Mouse (Mus musculus) adrenal gland, postnatal 4 days (tissue): ENCODE data around the gene Thbs4. TPM values are rescaled to one million over a fixed set of nuclear protein-coding genes. Genes with fewer than 3 reads are reported as not detected.
A peak's percentile ranks its signal among the peaks of the same experiment; 100 is the strongest.

Source experiments
- DNase-seq, 2 experiments: peaks; one replicate each; pipeline ENCODE4 v3.0.0; 2021 to 2022; ENCODE audit warnings: low spot score in 2 of 2, mixed read lengths in 2 of 2
- total RNA-seq, 2 experiments: library from RNA; stranded (reverse); gene quantifications; 2 replicates each; pipeline ENCODE4 v1.2.3; 2021

Gene Thbs4
- total RNA-seq, 2 experiments from 2014 or later, result 6.4 to 13.0 TPM

DNA sequence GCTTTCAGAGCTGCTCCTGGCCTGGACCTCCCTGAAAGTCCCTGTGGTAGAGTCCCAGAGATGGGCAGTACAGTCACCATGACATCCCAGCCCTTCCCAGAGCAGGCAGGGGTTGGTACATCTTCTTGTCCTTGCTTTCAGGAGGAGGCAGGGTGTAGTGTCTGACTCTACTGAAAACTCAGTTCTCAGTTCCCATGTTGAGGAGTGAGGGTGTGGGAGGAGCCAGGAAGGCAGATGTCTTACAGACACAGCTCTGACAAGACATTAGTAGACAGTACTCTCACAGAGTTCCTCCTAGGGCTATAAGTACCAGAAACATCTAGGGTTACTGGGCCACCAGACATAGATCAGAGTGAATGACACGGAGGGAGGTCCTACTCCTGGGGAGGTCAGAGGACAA is 32.3 kb downstream of the Thbs4 start:
- no peak for DNase-seq

DNA sequence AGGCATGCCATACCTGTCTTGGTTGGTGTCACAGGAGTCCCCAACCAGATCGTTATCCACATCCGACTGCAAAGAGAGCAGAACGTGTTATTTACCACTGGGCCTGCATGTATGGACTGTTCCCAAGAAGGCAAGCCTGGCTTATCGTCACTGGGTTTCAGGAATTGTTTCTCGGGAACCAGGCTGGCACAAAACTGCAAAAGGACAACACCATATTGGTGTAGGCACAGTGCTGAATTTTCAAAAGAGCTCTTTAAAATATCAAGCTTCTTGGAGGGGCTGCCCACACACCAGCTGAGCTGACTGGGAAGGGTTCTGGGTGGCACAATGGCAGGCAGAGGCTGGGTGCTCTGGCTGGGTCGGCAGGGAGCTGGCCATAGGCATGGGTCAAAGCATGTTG is 34.1 kb downstream of the Thbs4 start:
- no peak for DNase-seq

DNA sequence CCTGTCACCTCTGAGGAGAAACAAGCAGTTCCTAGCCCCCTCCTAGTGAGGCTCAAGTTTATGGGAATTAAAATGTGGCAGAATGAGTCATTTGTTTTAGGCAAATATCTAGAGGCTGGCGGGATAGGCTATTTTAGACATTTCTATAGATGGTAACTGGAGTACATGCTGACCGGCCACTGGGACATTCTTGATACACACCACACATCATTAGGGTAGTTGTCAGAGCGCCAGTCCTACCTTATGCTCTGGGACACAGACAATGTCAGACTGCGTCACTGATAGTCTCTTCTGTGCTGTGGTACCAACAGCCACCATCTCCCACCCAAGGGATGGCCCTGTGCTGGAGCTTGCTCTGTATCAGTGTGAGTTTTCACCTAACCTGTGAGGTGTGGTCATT is 35.5 kb downstream of the Thbs4 start:
- no peak for DNase-seq

DNA sequence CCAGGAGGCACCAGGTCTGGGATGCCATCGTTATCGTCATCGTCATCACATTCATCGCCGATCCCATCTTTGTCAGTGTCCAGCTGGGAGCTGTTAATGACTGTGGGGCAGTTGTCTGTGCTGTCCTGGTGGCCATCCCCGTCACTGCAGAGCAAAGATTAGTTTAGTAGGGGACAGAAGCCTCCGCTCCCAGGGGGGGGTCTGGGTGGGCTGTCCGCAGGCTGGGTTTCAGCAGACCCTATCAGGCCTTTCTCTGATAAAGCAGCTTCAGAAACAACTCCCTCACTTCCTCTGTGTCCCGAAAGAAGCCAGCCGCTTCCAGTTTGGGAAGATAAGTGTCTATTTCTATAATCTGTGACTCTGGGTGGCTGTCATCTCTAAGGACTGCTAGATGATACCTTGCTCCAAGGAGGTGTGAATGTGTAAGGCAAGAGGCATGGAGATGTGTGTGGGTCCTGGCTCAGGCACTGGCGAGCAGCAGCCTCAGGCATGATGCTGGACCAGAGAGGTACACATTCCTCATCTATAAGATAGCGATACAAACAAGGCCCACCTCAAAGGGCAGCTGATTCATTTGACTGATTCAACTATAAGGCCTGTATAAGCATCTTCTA is 36.5 kb downstream of the Thbs4 start:
- DNase-seq, result no peak

DNA sequence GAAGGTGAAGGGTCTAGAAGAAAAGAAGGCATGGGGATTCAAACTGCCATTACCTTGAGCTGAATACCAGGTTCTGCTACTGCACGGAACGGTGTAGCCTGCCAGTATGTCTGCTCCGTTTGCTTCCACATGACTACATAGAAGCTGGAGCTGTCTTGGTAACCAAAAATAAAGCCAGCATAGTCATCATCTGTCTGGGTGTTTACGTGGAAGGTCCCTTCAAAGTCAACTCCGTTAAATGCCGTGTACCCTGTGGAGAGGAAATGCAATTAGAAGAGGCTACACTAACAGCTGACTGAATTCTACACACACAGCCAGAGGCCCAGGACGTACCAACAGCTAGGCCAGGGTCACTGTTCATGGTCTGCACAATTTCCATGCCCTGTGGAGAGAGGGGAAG is 39.6 kb downstream of the Thbs4 start:
- DNase-seq, result no peak

DNA sequence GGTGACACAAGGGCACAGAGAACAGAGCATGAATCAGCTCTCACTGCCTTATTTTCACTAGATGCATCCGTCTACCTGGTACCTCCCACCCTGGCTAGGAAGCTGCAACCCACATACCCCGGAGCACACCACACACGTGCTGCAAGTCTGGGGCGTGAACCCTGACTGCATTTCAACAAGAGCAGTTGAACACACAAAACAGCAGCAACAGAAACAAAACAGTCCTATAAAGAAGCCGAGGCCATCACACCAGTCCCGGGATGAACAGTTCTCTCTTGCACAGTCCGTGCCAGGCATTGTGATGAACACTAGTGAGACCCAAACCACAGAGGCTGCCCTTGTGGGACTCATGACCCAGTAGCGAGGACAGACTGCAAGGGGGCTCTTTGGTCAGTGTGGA is 40.9 kb downstream of the Thbs4 start:
- DNase-seq, result no peak

DNA sequence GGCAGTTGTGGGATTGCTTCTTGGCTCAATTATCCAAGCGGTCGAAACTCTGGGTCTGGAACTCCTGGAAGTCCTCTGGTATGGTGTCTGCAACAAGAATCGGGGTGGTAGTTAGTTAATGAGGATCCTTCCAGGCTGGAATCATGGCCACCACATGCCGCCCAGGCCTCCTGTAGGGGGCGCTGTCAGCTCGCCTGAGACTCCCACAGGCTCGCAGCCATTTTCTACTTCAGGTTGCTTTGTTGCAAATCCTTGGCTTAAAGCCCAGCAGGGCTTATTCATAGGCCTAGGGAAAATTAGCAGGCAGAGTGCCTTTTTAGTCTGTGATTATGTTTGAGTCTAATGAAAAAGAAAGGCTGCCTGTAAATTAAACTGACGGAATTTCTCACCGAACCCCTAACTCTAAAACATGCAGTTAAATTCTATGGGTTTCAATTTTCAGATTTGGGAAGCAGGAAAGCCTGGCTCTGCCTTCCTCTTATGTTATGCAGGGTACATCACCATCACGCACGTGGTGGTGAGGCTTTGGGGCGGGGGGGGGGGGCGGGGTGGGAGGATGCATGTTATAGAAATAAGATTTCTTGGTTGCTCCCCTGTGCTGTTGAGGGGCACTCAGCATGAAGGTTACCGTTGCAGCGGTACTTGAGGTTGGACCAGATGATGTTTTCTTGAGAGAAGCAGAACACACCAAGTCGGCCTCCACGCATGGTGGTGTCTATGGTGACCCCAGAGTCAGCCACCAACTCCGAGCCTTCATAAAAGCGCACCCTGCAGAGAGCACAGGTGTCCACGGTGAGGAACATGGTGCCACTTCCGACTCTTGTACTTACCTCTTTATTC is 42.7 kb downstream of the Thbs4 start:
- DNase-seq, result peak; percentile 71 to 74

DNA sequence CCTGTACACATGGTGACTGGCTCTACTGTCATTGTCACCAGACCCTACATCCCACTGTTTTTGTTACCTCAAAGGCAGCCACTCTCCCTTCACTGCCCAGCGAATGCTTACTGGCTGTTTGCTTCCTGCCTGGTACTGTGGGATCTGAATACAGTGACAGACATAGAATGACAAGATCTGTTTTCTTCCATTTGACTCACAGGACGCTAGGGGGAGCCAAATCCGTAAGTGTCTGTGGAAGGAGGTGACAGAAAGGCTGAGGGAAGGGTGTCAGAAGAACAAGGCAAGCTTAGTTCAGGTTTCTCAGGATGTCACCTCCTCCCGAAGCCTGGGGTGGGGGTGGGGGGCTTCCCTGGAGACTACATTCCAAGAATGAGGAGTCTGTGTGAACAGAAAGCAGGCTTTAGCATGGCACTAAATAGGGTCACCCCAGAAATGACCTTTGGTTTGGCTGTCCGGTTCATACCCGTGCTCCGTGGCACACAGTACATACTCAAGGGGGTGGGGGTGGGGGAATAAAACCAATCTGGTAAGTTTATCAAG is 43.6 kb downstream of the Thbs4 start:
- peak in 1 of 2 experiments; percentile 60 for DNase-seq

DNA sequence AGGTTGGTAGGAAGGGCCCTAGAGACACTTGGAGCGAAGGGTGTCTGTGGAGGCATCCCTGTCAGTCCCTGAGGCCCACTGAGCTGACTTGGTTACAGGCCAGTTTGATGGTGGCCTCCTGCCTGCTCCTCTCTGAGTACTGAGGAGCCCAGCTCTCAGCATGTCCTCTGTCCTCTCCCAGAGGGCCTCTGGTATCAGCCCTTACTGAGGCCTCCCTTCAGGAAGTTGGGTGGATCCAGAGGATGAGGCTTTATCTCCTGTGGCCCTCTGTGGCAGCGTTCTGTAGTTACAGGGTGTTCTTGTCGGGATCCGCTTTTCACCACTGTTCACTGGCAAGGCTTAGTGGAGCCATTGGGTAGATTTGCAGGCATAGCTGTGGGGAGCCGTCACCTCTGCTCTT is 51.3 kb downstream of the Thbs4 start:
- DNase-seq, result no peak

DNA sequence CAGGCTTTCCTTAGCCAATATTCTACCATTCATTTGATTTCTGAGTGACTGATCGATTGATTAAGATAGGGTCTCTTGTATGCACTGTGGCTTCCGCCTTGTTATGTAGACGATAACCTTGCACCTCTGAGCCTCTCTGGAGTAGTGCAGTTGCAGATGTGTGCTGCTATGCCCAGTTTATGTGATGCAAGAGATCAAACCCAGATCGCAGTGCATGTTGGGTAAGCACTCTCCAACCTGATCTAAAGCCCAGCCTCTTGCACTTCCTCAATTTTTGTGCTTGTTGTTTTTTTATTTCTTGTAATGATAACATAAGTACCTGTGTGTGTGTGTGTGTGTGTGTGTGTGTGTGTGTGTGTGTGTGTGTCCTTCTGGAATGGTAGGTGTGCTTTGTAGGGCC is 51.7 kb downstream of the Thbs4 start:
- DNase-seq, result no peak

DNA sequence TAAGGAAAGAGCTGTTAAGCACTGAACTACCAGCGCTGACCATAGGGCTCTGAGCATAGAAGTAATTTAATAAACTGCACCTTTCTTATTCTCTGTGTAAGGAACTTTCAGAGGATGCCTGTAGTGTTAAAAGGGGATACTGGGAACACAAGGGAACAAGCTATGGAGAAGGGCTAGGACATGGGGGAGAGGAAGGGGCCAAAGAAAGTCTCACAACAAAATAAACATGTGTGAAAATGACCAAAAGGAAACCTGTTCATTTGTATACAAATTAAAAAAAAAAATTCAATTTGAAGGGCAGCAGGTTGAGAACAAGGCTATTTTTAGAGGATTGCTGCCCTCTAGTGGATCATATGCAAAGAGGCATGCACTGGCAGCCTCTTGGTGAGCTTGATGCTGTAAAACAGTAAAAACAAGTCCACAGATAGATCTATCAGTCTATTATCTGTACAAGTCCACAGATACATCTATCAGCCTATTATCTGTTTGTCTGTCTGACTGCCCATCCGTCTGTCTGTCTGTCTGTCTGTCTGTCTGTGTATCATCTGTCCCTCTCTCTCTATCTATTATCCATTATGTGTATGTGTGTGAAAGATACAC is 53.8 kb downstream of the Thbs4 start:
- DNase-seq, result no peak

DNA sequence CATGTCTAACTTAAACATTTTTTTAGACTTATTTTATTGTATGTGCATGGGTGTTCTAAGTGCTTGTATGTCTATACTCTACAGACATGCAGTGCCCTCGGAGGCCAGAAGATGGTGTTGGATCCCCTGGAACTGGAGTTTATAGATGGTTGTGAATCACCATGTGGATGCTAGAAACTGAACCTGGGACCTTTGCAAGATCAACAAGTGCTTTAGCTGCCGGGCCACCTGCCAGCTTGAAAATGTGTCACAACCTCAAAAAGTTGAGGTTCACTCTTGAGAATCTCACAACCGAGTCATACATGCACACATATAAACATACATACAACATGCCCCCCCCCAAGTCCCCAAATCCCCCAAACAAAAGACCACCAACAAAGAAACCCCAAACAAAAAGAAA is 54.8 kb downstream of the Thbs4 start:
- DNase-seq, result no peak

DNA sequence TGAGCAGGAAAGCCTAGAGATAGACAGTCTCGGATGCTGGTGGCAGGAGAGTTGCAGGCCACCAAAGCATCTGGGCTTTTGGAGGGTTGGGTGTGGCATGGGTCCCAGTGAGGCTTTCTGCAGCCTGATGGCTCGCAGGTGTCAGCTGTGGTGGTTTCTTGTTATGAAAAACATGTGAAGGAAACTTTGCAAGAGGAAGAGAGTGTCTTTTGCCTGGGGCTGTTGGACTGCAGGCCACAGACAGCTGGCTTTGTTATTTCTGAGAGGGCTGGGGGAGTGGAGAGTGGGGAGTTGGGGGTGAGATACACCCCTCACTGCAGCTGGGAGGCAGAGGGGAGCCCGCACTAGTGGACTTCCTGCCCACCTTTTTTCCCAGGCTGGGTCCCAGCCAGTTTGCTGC is 55.8 kb downstream of the Thbs4 start:
- DNase-seq, result no peak

DNA sequence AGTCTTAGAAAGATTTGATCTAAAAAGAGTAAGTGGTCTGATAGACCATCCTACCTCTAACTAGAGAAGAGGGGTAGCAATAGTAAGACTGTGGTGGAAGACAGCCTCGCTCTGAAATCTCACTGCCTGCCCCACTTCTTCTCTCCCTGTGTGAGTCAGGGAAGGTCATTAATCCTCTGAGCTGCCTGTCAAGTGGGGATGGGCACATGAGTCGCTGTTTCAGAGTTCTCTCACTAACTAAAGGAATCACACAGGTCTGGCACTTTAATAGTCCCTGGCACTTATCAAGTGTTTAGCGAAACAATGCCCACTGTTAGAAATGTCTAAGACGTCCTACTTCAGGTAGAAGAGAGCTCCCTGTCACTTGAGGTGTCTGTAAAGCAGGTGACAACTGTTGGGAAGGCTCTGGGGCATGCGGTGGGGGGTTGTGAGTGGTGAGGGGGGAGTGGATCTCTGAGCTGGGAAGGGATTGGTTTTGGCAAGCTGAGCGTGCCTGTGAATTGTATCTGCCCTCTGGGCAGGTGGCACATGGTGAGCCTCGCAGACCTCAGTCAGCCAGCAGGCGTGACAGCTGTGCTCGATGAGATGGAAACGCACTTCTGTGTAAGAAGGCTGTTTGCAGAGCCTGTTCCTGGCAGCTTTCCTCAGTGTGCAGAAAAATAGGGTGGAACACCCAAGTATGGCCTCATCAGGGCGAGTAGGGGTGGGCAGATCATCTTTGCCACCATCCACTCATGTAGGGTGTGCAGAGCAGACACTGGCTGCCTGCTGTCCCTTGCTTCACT is 57.9 kb downstream of the Thbs4 start:
- DNase-seq, result no peak

DNA sequence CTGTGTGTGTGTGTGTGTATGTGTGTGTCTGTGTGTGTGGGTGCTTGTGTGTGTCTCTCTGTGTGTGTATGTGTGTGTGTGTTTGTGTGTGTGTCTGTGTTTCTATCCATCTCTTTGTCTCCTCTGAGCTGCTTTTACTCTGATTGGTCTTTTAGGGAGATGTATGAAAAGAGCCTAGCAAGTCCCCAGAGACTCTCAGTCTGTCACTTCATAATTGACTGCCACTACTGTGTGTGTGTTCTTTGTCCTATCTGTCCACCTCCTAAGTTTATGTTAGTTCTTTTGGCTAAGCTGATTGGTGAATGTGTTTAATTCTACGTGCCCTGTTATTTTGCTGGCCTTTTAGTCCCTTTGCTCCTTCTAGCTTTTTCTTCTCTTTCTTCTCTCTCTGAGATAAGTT is 58.9 kb downstream of the Thbs4 start:
- no peak for DNase-seq

DNA sequence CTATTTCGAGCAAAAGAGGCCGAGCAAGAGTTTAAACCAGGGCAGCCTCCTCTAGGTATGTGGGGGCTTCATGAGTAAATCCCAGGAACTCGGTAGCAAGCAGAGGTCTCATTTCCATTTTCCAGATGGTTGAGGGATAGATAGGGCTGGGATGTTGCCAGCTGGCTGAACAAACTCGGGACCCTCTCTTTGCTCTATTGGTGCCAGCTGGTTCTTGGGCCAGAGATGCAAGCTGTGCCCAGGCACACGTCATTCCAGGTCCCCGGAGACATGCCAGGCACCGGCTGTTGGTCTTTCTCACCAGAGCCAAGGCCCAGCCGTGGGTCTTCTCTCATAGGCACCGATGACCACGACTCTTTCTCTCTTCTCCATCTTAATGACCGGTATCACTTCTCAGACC is 60.9 kb downstream of the Thbs4 start:
- DNase-seq, result no peak

DNA sequence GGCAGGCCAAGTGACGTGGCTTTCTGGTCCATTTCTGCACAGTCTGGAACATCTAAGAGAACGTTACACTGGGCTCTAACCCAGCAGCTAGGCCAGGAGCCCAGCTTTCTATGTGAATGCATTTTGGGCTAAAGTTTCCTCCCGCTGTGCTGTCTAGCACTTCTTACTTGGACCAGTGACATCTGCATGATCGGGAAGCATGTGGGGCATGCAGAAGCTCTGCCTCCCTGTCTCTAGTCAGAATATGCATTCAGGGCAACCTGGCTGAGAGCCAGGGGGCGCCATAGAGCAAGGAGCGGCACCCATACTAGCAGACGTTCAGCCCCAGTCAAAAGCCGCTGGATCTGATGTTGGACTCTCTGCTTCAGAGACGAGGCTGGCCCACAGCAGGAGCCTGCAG is 61.4 kb downstream of the Thbs4 start:
- DNase-seq, result peak in 1 of 2 experiments; percentile 31

DNA sequence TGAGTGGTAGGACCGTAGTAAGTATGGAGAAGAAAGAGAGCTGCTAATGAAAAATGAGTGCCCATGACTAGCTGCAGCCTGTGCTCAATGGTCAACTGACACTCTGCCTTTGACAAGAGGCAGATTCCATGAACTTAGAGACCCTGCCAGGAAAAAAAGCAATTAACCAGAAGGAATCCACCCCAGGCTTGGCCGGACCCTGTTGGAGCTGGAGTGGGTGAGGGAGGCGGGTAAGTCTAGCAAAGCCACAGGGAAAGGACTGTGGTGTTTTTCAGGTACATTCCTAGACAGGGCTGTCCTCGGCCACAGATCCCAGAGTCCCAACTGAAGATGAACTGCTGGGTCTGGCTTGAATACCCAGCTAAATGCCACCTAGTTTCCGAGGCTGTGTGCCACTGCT is 61.8 kb downstream of the Thbs4 start:
- DNase-seq, result no peak

DNA sequence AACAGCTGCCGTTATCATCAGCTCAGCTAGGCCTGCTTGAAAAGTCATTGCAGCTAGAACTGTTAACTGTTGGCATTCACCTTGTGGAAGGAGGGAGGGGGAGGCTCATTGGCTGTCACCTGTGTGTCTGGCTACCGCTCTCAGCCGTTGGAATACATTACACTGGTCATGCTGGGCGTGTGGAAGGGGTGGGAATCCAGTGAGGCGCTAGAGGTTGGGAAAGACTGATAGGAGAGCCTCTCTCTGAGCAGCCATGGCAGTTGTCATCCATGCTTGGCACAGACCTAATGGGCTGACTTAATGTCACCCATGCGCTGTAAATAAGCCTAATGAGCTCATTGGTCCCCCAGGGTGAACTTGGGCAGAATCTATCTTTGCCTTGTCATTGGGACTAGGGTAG is 62.8 kb downstream of the Thbs4 start:
- DNase-seq, result no peak

DNA sequence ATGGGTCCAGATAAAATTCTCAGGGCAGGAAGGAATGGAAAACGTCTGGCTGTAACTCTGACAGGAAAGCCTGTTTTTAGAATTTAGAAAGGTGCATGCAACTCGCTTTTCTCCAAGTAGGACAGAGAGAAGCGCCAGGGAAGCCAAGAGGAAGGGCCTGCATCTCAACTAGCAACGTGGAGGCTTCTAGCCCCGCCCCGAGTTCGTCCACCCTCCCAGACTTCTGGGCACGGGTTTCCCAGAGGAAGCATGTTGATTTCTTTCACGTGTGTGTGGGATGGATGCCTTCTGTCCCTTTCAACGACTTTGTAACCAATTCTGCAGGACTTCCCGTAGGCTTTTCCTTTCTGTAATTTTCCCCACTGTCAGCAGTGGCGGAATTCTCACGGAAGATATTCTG is 64.8 kb downstream of the Thbs4 start:
- DNase-seq, result no peak

DNA sequence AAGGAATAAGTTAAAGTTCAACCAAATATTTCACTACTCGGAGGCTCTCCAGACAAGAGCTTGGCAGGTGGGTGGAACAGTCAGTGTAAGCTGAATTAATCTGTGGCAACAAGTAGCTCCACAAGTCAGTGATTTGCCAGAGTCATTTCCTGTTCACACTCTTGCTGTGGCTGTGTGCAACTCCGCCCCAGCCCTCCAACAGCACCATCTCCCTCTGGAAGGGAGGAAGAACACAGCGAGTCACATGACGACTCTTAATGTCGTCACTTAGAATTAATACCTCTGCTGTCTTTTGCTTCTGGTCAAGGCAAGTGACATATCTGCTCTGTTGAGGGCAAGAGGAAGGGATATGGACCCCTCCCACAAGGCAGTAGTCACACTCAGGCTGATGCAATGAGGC is 72.2 kb downstream of the Thbs4 start:
- no peak for DNase-seq

DNA sequence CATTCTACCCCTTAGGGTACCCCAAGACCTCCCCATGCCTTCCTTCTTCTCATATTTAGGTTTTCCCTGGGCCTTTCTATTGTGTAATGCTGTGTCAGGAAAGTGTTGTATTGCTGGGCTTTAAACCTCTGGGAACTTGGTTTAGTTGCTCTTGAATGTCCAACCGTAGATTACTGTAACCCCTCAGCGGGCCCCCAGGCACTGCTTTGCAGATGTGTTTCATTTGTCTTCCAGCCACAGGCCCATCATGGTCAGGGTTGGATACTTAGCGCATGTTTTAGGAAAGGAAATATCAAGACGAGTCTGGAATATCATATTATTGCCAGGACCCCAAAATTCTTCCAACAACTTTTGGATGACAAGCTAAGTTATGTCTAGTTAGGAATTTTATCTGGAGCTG is 73.6 kb downstream of the Thbs4 start:
- DNase-seq, result no peak
